Mouse (Mus musculus) adrenal gland, adult 2 months (tissue): ENCODE data around the gene U2af2. TPM values are rescaled to one million over a fixed set of nuclear protein-coding genes. Genes with fewer than 3 reads are reported as not detected.
"Not testable (repeated sequence)": the region's sequence is repeated elsewhere in the genome, so short reads cannot be mapped to it uniquely, and the experiment has no call there.

Source experiments
- DNase-seq: peaks from one replicate; pipeline ENCODE4 v3.0.0; 2021
- long read RNA-seq: library from polyadenylated mRNA; stranded (forward); transcript quantifications from one replicate; pipeline ENCODE4 v2.0.0, GENCODE M21; 2021
- polyA plus RNA-seq: library from polyadenylated mRNA; depleted of rRNA; stranded (reverse); fragments of >200 nt; gene quantifications from 2 replicates; pipeline ENCODE4 v1.2.3, GENCODE M21; 2012; rRNA removed
- total RNA-seq, 2 experiments: library from RNA; stranded (reverse); gene quantifications; 2 replicates each; pipeline ENCODE4 v1.2.3; 2021

The U2af2 gene
- total RNA-seq (100 to 1,000 TPM; 157 to 168 TPM), polyA plus RNA-seq (126 and 150 TPM in 2 replicates)
- long read RNA-seq, transcript U2af2-209 (12 exons, 2,088 nt) = minor isoform, 13 of 96 reads
- long read RNA-seq, transcript U2af2-201 (12 exons, 2,183 nt) = major isoform, 72 of 96 reads
- long read RNA-seq, partial matches to known transcripts = 0 of 96 reads
- long read RNA-seq, other reads (novel, unspliced or antisense) = 11 of 96 reads

DNA sequence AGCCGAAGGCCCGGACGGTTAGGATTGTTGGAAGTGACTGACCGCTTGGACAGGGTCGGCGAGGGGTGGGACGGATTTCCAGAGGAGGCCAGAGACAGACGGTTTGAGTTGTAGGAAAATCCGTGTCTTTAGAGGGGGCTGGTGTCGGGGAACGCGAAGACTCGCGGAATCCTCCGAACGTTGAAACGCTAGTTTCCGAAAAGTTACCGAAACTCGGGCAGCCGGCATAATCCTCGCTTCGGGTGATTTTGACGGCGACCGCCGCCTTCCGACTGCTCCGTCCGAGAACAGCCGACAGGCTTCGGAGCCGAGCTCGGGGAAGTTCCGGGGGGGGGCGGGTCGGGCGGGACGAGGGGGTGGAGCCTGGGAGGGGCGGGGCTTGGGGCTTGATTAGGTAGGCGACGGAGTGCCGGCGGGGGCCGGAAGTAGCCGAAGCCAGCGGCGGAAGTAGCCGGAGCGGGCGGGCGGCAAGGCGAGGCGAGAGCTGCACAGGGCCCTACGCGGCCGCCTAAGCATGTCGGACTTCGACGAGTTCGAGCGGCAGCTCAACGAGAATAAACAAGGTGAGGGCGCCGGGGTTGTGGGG lies at the start of gene U2af2:
Gene U2af2, plus strand, starts transcription at position 370 of the 586 bp plus-strand sequence.
- peak; percentile 96 for DNase-seq

DNA sequence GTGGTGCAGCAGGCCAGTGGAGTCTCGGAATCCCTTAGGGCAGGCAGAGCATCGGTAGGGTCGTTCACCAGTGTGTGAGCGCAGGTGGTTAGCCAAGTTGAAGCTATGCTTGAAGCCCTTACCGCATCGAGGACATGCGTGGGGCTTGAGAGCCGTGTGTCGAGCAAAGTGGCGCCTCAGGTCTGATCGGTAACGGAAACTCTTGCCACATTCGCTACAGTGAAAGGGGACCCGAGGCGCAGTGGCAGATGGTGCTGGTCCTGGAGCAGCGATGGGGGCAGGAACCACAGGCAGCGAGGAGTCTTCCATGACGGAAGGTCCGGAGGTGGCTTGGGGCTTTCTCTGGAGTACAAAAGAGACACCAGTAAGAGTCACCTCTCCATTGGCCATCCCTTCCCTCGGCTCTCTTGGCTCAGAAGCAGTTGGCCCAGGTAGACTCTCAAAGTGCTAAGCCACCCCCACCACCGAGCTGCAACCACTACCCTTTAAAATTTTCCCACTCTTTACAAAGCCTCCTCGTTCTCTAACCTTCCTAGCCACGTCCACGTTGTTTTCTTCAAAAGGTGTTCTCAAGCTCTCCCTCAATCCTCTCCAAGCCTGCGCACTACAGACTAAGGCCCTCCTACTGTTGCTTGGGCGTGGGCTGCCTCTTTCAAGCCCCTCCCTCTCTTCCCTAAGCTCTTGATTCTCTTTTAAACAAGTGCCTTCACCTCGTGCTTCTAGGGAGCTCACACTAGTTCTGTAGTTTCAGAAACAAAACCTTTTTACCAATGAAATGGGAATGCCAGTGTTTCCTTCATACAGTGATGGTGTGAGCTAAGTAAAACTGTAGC lies 49.0 kb upstream of the U2af2 start:
- no peak for DNase-seq

DNA sequence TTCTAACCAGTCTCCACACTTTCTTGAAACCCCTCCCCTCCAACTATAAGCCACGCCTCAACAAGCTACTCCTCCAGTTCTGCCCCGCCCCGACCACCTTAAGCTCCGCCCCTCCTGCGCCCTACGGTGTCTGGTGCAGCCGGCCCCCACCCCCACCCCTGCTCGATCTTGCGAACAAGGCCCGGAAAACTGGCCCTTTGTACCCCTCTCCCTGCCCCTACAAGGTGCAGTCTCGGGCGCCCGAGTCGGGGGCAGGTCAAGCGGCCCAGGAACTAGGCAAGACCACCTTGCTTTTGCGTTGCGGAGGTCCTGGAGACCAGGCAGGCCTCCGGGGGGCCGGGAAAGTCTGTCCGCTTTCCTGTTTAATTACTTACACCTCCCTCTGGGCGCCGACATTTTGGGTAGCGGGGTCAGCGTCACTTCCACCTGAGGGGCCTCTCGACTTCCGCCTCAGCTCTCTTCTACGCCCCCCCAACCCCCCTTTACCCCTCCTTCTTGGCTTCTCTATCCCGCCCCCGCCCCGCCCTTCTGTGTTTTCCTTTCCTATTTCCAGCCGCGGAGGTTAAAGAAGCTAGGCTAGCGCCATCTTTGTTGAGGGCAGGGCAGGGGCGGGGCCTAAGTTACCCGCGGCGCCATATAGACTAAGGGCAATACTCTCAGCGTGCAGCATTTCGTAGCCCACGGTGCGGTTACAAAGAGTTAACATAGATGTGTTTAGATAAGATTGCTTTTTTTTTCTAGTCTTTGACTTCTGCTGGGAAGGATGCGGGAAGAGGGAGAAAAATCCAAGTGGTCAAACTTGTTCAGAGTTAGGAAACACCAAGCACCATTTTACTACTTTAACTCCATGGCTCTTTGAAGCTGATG lies 47.5 kb upstream of the U2af2 start, which contains the start of the genes Zfp524 and Fiz1:
Gene Zfp524, plus strand, starts transcription at position 165 of the 867 bp plus-strand sequence.
Gene Fiz1, minus strand, starts transcription at position 447 of the 867 bp plus-strand sequence.
- peak; percentile 98 for DNase-seq

DNA sequence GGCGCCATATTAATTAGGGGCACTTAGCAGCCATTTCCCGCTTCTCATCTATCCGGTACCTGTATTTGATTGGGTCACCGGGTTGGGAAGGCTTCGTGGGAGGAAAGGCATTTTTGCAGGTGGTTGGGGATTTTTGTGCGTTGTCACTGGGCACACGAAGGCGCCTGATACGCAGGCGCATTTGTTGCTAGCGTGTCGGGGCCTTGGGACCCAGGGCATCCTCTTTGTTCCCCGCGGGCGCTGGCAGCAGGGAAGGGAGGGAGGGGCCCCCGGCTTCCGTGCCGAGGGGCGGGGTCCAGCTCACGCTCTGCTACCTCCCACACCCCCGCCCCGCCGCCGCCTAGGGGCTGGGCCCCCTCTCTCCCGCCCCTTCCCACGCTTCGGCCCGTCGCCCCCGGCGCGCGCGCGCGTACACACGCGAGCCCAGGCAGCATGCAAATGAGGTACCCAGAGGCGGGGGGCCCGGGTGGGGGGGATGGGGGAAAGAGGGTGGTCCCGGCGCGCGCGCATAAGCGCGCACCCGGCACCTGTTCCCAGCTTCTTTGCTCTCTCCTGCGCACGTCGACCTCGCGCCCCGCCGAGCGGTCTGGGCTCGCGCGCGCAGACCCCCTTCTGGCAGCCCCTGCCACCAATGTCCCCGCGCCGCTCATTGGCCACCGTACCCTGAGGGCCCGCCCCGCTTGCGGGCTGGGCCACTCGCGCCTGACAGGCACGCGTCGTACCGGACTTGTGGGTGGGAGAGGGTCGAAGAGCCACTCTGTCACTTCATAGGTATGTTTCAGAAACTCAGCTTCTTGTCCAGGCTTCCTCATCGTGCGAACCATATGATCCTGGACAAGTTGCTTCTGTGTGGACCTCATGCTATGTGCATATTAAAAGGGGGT lies 46.6 kb upstream of the U2af2 start, which contains the start of gene Gm44973:
Gene Gm44973, plus strand, starts transcription at position 379 of the 884 bp plus-strand sequence.
- peak; percentile 98 for DNase-seq

DNA sequence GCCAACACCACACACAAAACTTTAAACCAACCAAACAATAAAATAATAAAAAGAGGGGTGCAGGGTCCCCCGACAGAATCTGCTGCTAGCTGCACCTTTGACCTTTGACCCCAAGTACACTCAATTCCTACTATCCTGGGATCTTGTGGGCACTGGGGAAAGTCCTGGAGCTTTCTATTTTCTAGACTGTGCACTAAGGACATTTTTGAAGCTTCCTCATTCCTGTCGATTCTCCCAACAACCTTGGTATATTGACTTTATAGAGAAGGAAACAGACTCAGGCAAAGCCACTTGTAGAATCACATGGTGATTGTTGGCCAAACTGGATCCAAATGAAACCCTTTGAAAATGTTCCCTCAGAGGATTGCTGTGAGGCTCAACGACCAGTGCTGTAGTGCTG lies 45.9 kb upstream of the U2af2 start:
- no peak for DNase-seq

DNA sequence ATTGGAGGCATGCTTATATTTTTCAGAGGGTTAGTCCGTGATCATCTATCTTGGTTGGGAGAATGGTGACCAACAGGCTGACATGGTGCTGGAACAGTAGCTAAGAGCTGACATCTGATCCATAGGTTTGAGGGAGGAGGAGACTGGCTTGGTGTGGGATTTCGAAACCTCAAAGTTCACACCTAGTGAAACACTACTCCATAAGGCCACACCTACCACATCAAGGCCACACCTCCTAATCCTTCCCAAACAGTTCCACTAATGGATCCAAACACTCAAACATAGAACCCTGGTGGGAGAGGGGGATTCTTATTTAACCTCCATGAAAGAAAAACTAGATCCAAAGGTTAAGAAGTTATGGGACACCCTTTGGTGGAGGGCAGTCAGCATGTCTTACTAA lies 45.0 kb upstream of the U2af2 start:
- DNase-seq = no peak

DNA sequence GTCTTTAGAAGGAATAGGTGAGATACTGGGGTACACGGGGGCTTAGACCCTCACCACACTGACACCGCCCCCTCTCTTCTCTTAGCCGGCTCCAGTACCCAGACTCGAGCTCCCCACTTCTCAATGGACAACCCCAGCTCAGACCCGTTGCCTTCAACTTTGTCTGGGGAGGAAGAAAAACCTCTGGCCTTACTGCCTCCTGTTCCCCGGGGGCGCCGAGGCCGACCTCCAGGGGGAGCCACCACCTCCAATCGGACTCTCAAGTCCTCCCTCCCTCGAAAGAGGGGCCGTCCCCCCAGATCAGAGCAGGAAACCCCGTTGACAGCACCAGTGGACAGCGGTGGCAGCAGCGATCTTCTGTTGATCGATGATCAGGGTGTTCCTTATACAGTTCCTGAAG lies 44.6 kb upstream of the U2af2 start:
- no peak for DNase-seq

DNA sequence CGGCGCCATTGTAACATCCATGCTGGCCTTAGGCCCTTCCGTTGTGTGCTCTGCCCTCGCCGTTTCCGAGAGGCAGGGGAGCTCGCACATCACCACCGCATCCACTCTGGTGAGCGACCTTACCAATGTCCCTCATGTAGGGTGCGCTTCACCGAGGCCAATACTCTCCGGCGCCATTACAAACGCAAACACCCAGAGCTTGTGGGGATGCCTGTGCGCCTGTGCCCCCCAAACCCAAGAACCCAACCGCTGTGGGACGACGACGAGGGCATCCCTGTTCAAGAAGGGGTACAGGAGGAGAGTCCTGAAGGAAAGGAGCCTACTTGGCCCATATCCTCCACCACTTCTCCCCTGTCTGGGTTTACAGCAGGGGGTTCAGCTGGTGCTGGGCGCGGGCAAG lies 44.0 kb upstream of the U2af2 start:
- no peak for DNase-seq

DNA sequence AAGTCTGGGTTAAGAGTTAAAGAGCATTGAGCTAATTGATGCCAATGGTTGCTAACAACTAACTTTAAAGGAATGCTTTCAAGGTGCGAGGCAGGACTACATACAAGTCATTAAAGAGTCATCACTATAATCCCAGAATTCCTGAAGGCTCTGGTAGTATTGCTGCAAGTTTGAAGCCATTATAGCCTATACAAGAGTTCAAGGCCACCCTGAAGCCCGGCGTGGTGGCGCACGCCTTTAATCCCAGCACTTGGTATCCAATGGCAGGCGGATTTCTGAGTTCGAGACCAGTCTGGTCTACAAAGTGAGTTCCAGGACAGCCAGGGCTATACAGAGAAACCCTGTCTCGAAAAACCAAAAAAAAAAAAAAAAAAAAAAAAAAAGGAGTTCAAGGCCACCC lies 42.4 kb upstream of the U2af2 start:
- DNase-seq = not testable (repeated sequence)

DNA sequence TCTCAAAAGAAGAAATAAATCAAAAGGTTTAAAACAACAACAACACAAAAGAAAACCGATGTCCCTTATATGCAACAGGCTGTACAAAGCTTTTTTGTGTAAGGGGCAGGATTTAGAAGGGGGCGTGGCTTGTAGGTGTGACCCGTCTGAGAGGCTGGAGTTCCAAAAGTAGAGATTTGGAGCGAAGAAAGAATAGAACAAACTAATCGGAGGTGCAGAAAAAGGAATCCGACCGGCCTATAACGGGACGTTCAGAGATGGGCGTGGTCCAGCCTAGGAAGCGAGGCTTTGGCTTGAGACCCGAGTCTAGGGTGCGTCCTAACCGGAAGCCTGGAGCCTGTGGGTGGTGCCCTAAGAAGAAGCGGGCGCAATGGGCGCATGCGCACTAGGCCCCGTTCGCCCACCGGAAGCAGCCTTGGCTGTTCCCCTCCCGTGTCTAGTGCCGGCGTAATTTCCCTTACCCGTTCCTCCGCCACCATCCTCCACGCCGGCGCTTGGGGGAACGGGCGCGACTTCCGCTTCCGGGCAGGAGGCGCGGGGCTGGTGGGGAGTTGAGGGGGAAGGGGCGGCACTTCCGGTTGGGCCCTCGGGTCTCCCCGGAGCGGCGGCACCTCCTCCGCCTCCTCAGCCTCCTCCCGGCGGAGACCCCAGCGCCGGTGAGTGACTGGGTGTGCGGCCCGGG lies 41.8 kb upstream of the U2af2 start, which contains the start of the genes Zfp865 and Ccdc106:
Gene Zfp865, plus strand, starts transcription at position 377 of the 682 bp plus-strand sequence.
Gene Ccdc106, plus strand, starts transcription at position 554 of the 682 bp plus-strand sequence.
- DNase-seq = peak; percentile 100

DNA sequence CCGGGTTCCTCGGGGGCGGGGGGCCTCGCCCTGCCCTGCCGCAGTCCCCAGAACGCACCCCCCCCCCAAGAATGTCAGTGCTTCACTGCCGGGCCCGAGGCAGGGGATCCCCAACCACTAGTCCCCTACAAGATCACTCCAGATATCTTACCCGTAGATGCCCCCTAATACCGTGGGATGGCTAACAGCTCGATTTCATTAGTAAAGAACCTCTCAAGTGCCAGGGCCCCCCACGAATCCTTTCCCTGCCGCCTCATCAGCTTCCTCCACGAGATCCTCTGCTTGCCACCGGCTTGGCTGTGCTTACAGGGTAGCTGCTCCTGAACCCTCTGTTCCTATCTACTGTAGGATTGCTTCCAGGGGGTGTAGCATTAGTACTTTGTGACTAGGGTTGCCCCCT lies 41.3 kb upstream of the U2af2 start:
- no peak for DNase-seq

DNA sequence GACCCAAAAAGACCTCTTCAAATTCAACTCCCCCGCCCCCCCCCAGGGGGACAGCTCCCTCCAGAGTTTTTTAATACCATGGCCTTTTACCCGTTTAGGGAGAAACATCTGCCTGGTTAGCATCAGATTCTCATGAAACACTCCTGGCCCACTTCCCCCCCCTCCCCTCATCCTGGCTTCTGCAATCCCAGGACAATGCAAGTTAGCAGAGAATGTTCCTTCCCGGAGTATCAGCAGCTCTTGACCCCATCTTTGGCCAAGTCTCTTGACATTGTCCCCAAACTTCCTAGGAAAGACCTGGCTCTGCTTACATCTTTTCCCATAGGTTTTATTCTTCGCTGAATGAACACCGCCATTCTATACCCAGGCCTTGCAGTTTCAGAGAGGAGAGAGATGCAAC lies 40.7 kb upstream of the U2af2 start:
- DNase-seq = no peak

DNA sequence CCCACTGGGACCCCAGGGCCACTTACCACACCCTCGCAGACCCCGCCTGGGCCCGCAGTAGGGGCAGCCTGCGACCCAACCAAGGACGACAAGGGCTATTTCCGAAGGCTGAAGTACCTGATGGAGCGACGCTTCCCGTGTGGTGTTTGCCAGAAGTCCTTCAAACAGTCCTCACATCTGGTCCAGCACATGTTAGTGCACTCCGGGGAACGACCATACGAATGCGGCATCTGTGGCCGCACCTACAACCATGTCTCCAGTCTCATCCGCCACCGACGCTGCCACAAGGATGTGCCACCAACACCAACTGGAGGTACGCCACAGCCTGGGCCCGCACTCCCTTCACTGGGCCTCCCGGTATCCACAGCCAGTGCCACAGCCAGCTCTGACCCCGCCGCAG lies 32.4 kb upstream of the U2af2 start:
- no peak for DNase-seq

DNA sequence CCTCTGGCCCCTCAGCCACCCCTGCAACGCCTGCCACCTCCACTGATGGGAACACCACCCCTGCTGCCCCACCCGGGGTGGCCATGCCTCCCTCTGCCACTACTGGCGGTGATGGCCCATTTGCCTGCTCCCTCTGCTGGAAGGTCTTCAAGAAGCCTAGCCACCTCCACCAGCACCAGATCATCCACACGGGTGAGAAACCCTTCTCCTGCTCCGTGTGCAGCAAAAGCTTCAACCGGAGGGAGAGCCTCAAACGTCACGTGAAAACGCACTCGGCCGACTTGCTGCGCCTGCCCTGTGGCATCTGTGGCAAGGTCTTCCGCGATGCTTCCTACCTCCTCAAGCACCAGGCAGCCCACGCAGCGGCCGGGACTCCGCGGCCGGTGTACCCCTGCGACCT lies 32.0 kb upstream of the U2af2 start:
- DNase-seq = no peak

DNA sequence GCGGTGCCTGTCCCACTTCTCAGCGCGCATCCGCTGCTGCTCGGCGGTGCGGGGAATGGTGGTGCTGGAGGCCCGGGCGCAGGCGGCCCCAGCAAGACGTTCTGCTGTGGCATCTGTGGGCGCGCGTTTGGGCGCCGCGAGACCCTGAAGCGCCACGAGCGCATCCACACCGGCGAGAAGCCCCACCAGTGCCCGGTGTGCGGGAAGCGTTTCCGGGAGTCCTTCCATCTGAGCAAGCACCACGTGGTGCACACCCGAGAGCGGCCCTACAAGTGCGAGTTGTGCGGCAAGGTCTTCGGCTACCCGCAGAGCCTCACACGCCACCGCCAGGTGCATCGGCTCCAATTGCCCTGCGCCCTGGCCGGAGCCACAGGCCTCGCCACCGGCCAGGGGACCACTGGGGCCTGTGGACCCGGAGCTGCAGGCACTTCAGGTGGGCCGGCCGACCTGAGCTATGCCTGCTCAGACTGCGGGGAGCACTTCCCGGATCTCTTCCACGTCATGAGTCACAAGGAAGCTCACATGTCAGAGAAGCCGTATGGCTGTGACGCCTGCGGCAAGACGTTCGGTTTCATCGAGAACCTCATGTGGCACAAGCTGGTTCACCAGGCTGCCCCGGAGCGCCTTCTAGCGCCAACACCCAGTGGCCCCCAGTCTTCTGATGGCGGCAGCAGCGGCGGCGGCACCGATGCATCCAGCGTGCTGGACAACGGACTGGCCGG lies 31.2 kb upstream of the U2af2 start:
- no peak for DNase-seq

DNA sequence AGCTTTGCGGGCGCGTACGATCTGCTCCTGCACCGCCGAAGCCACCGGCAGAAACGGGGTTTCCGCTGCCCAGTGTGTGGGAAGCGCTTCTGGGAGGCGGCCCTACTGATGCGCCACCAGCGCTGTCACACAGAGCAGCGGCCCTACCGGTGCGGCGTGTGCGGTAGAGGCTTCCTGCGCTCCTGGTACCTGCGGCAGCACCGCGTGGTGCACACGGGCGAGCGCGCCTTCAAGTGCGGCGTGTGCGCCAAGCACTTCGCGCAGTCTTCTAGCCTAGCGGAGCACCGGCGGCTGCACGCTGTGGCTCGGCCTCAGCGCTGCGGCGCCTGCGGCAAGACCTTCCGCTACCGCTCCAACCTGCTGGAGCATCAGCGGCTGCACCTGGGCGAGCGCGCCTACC lies 30.4 kb upstream of the U2af2 start:
- no peak for DNase-seq

DNA sequence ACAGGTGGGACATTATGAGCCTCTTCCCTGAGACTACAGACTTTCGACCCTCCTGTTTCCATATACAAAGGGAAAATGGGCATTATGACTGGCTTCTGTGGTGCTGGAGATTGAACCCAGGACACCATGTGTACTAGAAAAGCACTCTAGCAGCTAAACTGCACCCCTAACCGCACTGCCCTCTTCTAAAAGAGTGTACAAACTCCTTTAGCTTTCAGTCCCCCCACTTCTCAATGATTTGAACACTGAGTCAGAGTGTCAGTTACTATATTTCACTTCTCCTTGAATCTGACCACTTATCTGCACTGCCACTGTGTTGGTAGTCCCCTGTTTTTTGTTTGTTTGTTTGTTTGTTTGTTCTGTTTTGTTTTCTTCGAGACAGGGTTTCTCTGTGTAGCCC lies 28.1 kb upstream of the U2af2 start, which contains the start of gene 4632433K11Rik:
Gene 4632433K11Rik, plus strand, starts transcription at position 301 of the 400 bp plus-strand sequence.
- no peak for DNase-seq

DNA sequence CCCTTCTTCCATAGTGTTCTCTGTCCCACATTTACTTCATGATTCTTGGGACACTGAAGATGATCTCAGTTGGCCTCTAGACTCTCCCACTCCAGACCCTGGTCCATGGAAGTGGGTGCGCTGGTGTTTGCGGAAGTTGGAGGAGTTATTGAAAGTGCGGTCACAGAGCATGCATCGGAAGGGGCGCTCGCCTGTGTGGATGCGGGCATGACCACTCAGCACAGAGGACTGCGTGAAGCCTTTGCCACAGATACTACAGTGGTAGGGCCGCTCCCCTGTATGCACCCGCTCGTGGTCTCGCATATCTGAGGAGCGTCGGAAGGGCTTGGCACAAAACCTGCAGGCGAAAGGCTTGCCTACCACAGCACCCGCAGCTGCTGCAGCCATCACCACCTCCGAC lies 26.3 kb upstream of the U2af2 start:
- no peak for DNase-seq

DNA sequence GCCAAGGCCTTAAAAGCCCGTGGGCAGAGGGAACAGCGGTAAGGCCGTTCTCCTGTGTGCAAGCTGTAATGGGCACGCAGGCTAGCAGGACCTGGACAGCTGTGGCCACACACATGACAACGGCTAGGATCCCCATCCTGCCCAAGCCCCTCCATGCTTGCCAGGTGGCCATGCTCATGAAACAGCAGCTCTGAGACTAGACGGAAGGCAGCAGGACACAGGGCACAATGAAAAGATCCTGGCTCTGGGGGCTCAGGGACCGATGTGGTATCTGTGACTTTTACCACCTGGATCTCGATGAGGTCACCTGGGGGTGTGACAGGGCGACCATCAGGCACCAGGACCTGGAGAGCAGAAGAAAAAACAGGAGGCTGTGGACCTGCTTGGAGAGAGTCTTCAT lies 25.8 kb upstream of the U2af2 start:
- no peak for DNase-seq
